Mouse (Mus musculus) G1E-ER4 (cell line): ENCODE results near the gene Psmd1. TPM values are rescaled to one million over a fixed set of nuclear protein-coding genes. Genes with fewer than 3 reads are reported as not detected.

Experiments
- GATA1 ChIP-seq: IDR thresholded peaks from one replicate; pipeline ENCODE4 v1.8.0; 2012; ENCODE audit warnings: low read length, inconsistent platforms
- polyA plus RNA-seq: library from polyadenylated mRNA; stranded (reverse); fragments of >175 nt; gene quantifications from 2 replicates; pipeline ENCODE4 v1.2.3, GENCODE M21; 2012

Gene Psmd1
- polyA plus RNA-seq, 1 experiment: 30.6 TPM

DNA sequence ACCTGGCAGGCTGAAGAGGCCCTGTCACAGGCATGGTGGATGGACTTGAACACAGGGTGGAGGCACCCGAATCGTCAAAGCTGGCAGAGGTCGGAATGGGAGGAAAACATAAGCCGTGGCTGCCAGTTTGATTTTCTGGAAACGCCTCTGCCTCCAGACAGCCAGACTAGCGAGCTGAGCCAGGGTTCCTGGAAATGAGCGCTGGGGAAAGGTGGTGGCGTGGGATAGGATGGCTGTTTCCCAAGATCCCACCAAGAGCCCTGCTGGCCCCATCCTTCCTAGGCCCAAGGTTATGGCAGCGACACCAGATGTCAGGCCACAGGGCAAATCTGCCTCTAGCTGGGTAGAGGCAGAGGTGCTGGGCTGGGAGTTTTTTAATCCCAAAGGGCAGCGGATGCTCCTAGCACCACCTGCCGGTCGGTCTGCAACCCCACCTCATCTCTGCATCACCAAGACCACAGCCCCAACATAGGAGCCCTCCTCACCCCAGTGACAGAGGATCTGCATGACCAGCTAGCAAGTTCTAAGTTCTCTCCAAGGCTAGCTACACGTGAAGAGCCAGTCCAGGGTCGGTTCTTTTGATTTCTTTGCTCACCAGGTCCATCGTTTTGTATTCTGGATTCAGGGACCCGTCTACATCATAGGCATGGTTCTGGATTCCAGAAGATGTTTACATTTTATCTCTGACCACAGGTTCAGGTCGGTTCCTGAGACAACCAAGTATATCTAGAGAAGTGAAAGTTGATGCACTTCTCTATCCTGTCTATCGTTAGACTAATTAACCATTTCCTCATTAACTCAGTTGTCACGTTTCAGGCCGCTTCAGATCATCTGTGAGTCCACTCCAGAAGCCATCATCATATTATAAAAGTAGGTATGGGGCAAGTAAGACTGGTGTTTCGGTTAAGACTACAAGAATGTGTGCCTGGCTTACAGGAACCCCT lies 80.1 kb downstream of the Psmd1 start:
- TF ChIP-seq GATA1: no peak

DNA sequence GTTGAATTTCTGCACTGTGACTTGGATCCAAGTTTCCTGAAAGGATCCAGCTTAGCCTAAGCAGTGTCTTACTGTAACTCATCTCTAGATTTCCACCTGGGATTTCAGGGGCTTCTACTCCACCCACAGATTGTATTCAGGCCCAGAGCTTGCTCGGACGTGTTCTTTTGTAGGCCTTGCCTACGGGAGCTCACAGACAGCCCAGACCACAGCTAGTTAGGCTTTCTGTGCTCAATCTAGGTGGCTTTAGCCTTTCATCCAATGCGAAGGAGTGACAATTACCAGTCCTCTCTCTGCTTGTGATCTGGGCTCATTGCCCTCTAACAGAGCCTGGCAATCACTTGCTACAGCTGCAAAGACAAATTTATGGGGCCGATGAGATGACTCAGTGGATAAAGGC lies 82.1 kb downstream of the Psmd1 start:
- no peak for TF ChIP-seq GATA1

DNA sequence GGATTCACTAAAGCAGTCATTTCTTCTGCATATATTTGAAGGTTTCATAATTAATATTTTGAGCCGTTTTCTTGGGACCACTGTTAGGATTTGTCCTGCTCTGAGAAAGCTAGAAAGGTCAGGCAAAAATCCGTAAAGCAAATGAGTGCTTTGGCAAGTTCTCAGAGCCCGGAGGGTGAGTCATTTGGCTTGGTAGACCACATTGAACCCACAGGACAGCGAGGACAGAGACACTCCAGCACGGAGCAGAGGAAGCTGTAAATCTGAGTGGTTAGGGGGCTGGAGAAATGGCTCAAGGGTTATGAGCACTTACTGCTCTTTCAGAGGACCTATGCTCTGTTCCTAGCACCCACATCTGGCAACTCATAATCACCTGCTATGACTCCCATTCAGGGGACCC lies 83.4 kb downstream of the Psmd1 start:
- TF ChIP-seq GATA1: no peak

DNA sequence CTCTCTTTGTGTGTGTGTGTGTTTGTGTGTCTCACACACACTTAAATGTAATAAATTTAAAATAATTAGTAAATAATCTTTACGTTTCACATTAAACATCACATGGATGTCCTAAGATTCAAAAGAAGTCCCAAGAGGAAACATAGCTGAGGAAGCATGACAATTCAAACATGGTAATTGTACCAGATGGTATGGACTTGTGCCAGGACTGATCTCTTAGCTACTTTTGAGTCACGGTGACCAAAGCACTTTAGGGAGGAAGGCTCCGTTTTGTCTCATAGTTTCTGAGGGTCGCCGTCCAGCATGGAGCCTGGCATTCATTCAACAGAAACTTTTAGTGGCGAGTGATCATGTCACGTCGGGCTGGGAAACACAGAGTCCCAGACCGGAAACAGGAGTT lies 84.0 kb downstream of the Psmd1 start:
- no peak for TF ChIP-seq GATA1

DNA sequence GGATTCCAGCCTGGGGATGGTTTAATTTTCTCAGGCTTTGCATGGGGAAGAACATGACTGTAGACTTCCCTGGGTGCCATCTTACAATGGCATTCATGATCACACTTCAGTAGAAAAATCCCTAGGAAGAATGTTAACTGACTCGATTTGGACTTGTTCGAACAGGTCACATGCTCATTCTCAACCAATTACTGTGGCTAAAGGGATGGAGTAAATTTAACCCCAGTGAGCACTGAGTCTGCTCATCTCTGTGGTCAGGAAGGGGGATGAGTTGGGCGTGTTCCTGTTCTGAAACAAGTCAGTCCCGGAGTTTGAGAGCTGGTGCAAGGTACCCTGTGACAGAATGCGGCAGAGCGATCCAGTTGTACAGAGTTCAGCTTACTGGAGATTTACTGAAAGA lies 86.7 kb downstream of the Psmd1 start:
- no peak for TF ChIP-seq GATA1

DNA sequence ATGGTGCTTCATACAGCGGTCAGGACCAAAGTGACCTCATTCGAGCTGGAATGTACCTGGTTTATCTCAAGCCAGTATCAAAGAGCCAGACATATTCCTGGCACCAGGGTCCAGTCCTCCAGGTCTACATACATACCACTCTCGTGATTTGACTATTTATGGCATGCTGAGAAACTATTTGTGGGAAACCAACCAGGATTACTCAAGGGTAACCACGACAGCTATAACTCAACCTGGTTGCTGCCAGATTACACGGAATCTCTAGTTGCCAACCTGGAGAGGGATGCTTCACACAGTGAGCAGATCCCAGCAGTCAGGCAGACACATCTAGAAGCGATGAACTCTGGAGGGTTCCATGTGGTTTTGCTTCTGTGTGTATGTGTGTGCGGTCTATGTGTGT lies 87.2 kb downstream of the Psmd1 start:
- TF ChIP-seq GATA1: no peak

DNA sequence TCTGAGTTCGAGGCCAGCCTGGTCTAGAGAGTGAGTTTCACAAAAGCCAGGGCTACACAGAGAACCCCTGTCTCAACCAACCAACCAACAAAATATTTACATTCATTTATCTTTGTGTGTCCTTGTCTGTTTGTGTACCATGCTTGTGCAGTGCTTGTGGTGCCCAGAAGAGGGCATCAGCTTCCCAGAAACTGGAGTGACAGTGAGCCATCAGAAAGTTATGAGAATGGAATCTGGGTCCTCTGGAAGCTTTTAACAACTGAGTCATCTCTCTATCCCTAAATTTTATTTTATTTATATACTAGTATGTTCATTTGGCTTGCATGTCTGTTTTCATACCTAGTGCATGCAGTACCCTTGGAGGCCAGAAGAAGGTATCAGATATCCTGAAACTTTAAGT lies 88.4 kb downstream of the Psmd1 start:
- TF ChIP-seq GATA1: no peak

DNA sequence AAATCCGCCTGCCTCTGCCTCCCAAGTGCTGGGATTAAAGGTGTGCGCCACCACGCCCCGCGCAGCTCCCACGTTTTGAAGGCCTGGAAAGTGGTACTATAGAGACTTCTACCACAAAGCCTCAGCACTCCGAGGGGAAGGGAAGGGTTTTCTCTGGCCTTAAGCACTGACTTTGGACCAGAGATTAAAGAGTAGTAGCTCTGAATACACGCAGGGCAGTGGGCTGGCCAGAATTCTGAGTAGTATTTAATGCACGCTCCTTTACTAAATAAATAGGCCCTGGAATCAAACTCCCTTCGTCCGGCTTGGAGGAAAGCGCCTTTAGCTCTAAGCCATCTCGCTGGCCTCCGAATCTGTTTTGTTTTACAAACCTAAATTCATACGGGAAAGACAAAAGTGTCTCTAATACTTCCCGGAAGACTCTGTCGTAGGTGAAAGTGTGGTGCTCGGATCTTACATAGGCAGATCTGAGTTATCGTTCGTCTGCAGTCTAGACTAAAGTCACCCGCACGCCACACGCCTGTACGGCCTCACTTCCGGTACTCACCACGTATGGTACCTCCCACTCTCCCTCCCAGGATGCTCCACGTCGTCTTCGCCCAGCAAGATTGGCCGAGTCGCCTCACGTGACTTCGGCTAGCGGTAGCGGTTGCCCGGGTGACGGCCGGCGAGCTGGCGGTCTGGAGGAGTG lies 90.1 kb downstream of the Psmd1 start, which contains the start of gene Armc9:
TSS of gene Armc9 (plus strand) at position 648 of the 691 bp plus-strand sequence.
- no peak for TF ChIP-seq GATA1

DNA sequence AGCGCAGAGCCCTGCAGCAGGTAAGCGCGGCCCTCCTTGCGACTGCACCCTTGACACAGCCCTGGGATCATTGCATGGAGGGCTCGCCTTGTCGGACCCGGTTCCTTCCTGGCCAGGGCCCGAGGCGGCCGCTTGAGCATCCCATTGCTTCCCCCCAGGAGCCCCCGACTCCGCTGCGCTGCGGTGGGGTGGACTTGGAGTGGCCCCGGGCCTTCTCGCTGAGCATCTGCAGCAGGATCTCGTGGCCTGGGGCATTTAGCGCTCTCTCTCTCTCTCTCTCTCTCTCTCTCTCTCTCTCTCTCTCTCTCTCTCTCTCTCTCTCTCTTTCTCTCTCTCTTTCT lies 90.6 kb downstream of the Psmd1 start:
- no peak for TF ChIP-seq GATA1

DNA sequence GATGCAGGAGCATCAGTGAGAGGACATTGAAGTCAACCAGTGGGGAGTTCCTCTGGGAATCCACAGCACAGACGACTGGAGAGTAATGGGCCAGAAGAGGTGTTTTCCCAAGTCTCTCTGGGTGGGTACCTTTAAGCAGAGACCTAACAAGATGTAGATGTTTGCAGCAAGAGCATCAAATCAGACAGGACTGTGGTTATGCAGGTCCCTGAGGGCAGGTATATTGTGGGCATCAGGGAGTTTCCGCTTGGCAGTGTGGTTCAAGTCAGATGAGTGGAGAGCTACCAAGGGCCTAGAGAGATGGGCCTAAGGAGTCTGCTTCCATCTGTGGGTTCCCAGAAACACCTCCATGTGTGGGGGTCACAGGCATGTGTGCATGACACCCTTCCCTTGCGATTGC lies 91.9 kb downstream of the Psmd1 start:
- no peak for TF ChIP-seq GATA1

DNA sequence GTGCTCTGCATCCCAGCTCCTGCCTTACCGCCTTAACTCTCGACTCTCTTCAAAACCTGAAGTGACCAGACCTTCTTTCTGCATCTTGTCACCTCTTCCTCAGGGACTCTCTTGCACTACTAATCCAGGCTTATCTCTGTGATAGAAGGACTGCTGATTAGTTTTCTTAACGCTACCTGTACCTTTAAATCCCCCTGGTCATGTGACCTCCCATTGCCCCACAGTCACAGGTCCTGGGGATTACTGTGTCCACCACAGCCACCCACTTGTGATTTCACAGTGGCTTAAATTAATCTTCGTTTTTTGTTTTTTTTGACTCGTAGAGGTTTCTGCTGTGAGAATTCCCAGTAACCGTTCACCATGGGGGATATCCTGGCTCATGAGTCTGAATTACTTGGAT lies 92.4 kb downstream of the Psmd1 start:
- no peak for TF ChIP-seq GATA1

DNA sequence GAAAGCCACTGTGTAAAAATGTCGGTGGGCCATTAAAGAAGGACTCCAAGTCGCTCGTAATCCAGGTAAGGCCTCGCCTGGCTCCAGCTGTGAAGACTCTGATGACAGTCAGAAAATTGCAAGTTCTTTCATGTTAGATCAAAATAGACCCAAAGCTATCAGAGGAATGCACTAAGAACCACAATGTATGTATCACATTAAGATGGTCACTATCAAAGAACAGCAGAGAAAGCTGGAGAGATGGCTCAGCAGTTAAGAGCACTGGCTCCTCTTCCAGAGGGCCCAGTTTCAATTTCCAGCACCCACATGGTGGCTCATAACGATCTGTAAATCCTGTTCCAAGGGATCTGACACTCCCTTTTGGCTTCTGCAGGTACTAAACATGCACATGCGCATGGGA lies 95.9 kb downstream of the Psmd1 start:
- no peak for TF ChIP-seq GATA1

DNA sequence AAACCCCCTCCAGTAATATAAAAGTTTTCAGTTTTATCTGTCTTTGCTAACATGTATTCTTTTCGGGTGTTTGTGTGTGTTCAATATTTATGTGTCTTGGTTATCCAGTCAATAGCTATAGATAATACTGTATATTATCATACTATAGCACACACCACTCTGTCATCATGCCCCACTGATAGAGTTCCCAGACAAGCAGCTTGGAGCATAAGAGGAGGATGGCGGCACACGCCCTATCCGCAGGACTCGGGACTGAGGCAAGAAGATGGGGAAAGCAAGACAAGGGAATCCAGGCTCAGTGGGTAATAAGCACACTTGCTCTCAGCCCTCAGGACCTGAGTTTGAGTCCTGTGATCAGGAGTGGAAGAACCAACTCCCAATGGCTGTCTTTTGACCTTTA lies 96.3 kb downstream of the Psmd1 start:
- TF ChIP-seq GATA1: no peak

DNA sequence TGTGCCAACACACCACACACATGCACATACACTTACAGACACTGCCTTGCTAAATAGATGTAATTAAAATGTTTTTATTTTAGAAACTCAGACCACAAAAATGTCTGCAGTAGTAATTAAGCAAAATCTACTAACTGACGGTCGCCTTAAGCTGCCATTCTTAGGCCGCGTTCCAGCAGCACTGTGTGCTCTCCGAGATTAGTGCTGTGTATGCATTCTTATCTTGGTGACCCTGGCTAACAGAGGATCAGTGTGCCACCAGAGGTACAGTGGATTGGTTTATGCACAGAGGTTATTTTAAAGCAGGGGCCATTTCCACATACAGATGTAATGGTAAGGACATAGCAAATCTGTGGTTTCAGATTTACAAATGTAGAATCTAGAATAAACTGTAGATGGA lies 96.9 kb downstream of the Psmd1 start:
- TF ChIP-seq GATA1: no peak

DNA sequence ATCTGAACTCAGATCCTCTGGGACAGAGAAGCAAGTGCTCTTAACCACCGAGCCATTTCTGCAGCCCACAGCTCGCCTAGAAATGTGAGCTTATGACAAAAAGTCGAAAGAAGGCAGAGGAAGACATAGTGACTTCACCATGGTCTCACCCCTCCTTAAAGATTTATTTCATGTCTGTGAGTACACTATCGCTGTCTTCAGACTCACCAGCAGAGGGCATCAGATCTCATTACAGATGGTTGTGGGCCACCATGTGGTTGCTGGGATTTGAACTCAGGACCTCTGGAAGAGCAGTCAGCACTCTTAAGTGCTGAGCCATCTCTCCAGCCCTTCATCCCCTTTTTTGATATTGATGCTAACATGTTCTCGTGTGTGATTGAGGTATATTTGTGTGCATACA lies 110.4 kb downstream of the Psmd1 start:
- TF ChIP-seq GATA1: no peak

DNA sequence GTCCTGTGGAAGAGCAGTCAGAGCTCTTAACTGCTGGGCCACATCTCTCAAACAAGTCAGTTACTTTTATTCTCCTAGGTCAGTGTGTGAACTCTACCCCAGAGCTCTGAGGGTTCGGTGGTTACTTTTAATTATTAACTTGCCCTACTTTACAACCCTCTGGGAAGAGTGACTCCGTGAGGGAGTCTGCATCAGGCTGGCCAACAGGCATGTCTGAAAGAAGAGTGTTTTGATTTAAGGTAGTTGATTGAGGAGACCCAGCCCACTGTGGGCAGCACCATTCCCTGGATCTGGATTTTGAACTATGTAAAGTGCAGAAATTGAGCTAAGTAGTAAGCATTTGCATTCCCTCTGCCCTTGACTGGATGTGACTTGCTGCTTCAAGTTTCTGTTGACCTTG lies 111.9 kb downstream of the Psmd1 start:
- no peak for TF ChIP-seq GATA1
